Mouse (Mus musculus) megakaryocyte, embryonic 14.5 days (primary cell): ENCODE data around the gene Vps35l. TPM values are rescaled to one million over a fixed set of nuclear protein-coding genes. Genes with fewer than 3 reads are reported as not detected.

ENCODE experiments used
- H3K27me3 ChIP-seq: replicated peaks from 2 replicates; pipeline ENCODE3; 2012; ENCODE audit warnings: inconsistent platforms
- H3K36me3 ChIP-seq: replicated peaks from 2 replicates; pipeline ENCODE3; 2012; ENCODE audit warnings: low read length, inconsistent platforms, mixed read lengths
- H3K4me1 ChIP-seq: 2 replicates; pipeline ENCODE4 v1.6.1; 2012; ENCODE audit warnings: inconsistent platforms
- H3K4me3 ChIP-seq: replicated peaks from 2 replicates; pipeline ENCODE3; 2012; ENCODE audit warnings: moderate library complexity, mild to moderate bottlenecking, inconsistent platforms
- H3K9me3 ChIP-seq: 2 replicates; pipeline ENCODE4 v1.6.1; 2012; ENCODE audit warnings: inconsistent platforms
- FLI1 ChIP-seq: IDR thresholded peaks from 2 replicates; pipeline ENCODE4 v1.6.1; 2012; ENCODE audit warnings: low read length, inconsistent platforms, mixed read lengths
- GATA1 ChIP-seq: IDR thresholded peaks from 3 replicates; pipeline ENCODE4 v1.6.1; 2012; ENCODE audit warnings: mixed read lengths, low read length, inconsistent platforms, borderline replicate concordance
- polyA plus RNA-seq: library from polyadenylated mRNA; stranded (reverse); fragments of >175 nt; gene quantifications from 2 replicates; pipeline ENCODE4 v1.2.3, GENCODE M21; 2012; ENCODE audit warnings: low replicate concordance; ENCODE audit not compliant: insufficient read depth

Vps35l gene
- polyA plus RNA-seq, 1 experiment = 13.2 TPM

DNA sequence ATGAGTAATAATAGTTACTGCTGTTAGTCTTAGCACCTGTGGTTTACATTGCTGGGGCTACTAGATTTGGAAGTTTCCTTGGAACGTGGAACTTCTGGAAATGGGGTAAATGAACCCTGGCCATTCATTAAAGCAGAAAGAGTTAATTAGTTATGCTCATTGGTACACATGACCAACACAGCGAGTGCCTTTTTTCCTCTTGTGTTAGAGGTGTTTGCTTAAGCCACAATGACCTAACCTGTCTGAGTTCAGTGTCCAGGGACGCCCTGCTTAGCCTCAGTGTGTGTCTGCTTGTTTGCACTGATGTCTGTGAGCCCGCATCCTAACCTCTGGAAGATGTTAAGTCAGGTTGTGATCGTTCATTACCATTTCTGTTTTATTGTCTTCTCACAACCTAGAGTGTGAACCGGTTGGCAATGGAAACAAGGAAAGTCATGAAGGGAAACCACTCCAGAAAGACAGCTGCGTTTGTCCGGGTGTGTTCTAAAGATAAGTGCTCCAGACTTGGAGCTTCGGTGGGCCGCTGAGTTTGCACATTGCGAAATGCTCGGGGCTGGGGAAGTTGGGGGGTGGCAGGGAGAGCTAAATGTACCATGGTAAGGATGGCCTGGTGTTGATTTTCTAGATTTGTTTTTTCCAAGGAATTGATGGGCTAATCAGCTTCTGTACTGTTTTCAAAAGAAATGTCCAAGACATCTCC, 71.5 kb downstream of the Vps35l start:
- TF ChIP-seq GATA1 (no peak), FLI1 (no peak)
- Histone ChIP-seq H3K4me3 (peak overlapping the region; percentile 79), H3K27me3 (no peaks in the 10 kb centered on the region), H3K4me1 (peaks cover 65% of the 10 kb centered on the region), H3K9me3 (no peaks in the 10 kb centered on the region), H3K36me3 (peaks cover 79% of the 10 kb centered on the region)

DNA sequence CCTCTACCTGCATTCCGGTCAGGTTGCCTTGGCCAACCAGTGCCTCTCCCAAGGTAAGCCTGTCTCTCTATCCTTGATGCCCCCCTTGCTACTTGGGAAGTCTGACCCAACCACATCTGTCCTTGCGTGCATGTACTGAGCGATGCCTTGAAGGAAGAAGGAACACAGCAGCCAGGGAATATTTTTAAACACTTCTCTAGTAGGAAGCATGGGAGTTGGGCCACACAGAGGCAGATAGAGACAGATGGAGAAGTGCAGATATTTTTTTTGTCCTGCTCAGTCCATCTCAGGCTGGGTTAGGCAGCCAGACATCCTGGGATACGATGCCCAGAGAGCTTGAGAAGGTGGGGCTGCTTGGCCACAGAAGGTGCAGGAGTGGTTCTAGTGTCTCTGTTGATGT, 73.6 kb downstream of the Vps35l start:
- Histone ChIP-seq H3K36me3 (peaks cover 78% of the 10 kb centered on the region), H3K27me3 (no peaks in the 10 kb centered on the region), H3K9me3 (no peaks in the 10 kb centered on the region), H3K4me1 (peaks cover 65% of the 10 kb centered on the region), H3K4me3 (peak overlapping the region; percentile 17)
- no peak for TF ChIP-seq FLI1
- no peak for TF ChIP-seq GATA1

DNA sequence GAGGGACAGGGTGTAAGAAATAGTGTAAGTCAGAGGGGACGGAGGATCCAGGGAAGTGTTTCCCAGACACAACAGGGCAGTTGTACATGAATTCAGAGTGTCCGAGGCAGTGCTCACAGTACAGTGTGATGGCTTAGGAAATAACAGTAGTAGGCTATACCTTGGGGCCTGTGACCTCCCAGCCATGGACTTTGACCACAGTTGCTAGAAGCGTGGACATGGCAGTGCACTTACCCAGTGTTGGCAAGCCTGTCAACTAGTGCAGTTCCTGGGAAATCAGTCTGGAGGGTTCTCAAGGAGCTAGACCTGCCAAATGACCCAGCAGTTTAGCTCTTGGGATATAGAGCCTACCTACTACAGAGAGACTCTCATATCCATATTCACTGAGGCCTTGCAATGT, 76.2 kb downstream of the Vps35l start:
- Histone ChIP-seq H3K4me1 (peaks cover 44% of the 10 kb centered on the region), H3K4me3 (no peak overlapping the region), H3K36me3 (peaks cover 78% of the 10 kb centered on the region), H3K27me3 (no peaks in the 10 kb centered on the region), H3K9me3 (no peaks in the 10 kb centered on the region)
- no peak for TF ChIP-seq FLI1
- no peak for TF ChIP-seq GATA1

DNA sequence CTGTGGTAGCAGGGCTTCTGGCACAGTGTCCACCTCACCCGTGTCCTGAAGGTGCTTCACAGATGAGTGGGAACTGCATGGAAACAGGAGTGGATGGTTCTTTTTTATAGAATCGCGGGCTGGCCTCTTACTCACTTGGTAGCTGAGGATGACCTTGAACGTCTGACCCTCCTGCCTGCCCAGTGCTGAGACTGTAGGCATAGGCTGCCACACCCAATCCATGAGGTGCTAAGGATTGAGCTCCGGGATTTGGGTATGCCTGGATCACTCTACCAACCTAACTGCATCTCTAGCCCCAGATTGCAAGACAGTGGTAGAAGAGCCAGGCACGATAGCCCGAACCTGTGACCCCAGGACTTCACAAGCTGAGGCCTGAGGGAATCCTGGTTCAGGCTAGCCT, 77.7 kb downstream of the Vps35l start:
- no peak overlapping the region for H3K4me3 ChIP-seq
- H3K27me3 ChIP-seq = no peaks in the 10 kb centered on the region
- H3K9me3 ChIP-seq = no peaks in the 10 kb centered on the region
- TF ChIP-seq GATA1 = no peak
- TF ChIP-seq FLI1 = no peak
- H3K36me3 ChIP-seq = peaks cover 89% of the 10 kb centered on the region
- H3K4me1 ChIP-seq = peaks cover 41% of the 10 kb centered on the region

DNA sequence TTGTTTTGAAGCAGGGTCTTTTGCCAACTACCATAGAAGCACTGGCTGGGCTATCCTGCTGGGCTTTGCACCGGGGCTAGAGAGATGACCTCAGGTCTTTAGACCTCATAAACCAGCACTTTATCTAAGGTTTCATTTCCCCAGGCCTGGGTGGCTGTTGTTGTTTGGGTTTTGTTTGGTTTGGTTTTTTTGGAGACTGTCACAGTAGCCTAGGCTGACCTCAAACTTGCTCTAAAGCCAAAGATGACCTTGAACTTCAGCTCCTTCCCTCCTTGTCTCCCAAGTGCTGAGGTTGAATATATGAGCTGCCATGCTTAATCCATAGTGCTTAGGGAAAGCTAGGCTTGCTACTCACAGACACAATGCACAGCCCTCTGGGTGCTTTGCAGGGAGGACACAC, 79.6 kb downstream of the Vps35l start:
- peaks cover 91% of the 10 kb centered on the region for H3K36me3 ChIP-seq

DNA sequence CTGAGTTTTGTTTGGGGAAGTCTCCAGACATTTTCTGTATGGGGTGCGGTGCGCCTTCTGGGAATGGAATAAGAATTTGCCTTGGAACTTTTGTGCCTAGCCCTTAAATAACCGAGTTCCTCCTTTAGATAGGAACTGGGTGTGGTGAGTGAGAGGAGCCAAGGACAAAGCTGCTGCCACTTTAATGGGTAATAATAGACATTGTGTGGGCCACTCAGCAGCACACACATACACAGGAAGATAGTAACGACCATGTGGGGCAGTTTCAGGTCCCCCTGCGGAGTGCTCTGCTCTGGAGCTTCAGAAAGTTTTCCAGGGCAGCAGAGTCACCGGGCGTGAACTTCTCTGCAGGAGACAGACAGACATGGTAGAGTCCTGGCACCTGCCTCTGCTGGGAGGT, 81.3 kb downstream of the Vps35l start:
- H3K9me3 ChIP-seq = no peaks in the 10 kb centered on the region
- H3K27me3 ChIP-seq = no peaks in the 10 kb centered on the region
- TF ChIP-seq GATA1 (no peak), FLI1 (no peak)
- H3K36me3 ChIP-seq = peaks cover 91% of the 10 kb centered on the region
- H3K4me3 ChIP-seq = no peak overlapping the region
- peaks cover 40% of the 10 kb centered on the region for H3K4me1 ChIP-seq

More for the DNA sequence above, 79.6 kb downstream of the Vps35l start:
- H3K4me3 ChIP-seq = no peak overlapping the region
- H3K9me3 ChIP-seq = no peaks in the 10 kb centered on the region
- no peak for TF ChIP-seq GATA1
- TF ChIP-seq FLI1 = no peak
- no peaks in the 10 kb centered on the region for H3K27me3 ChIP-seq
- peaks cover 36% of the 10 kb centered on the region for H3K4me1 ChIP-seq

DNA sequence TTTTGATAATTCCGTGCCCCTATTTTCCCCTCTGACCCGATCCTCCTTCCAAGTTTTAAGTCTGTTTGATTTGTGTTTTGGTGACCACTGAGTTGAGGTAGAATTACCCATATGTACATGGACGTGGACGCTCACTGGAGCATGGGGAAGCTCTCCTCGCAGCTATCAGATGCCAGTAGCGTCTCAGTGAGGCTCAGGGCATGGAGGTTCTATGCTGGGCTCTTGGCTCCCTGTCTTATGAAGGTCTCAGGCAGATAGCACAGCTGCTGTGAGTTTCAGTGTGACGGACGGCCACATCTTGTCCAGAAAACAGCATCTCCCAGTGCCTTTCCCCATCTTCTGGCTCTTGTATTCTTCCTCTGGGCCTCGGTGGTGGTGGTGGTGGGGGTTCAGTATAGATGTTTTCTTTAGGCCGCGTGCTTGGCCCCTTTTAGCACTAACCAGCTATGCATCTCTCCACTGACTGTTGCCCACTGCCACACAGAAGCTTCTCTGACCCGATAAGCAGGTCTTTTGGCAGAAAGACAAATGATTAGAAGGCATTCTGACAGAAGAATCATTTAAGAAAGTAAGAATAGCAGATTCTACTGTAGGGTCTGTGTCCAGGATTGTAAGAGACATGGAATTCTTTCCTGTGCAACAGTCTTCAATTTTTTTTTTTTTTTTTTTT, 82.0 kb downstream of the Vps35l start:
- TF ChIP-seq GATA1 (no peak), FLI1 (no peak)
- Histone ChIP-seq H3K9me3 (no peaks in the 10 kb centered on the region), H3K36me3 (peaks cover 91% of the 10 kb centered on the region), H3K4me3 (no peak overlapping the region), H3K27me3 (no peaks in the 10 kb centered on the region), H3K4me1 (peaks cover 45% of the 10 kb centered on the region)

DNA sequence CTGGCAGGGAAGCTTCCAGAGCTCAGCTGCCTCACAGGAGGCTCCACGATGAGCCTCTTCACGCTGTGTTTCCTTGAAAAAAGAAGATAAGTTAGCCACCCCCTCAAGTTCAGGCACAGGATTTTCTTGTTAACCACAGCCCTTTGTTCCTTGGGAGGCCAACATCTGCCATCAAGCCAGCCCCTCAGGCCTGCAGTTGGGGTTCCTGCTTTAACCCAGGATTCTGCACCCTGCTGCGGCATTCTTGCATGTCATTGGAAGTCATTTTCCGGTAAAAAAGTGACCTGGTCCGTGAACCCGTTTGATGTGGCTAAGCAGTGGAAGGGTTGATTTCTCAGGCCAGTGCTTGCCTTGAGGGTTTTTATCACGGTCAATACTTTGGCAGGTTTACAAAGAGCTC, 84.4 kb downstream of the Vps35l start:
- H3K9me3 ChIP-seq = no peaks in the 10 kb centered on the region
- H3K4me3 ChIP-seq = no peak overlapping the region
- TF ChIP-seq GATA1 (no peak), FLI1 (no peak)
- peaks cover 66% of the 10 kb centered on the region for H3K4me1 ChIP-seq
- H3K27me3 ChIP-seq = no peaks in the 10 kb centered on the region
- H3K36me3 ChIP-seq = peaks cover 93% of the 10 kb centered on the region

DNA sequence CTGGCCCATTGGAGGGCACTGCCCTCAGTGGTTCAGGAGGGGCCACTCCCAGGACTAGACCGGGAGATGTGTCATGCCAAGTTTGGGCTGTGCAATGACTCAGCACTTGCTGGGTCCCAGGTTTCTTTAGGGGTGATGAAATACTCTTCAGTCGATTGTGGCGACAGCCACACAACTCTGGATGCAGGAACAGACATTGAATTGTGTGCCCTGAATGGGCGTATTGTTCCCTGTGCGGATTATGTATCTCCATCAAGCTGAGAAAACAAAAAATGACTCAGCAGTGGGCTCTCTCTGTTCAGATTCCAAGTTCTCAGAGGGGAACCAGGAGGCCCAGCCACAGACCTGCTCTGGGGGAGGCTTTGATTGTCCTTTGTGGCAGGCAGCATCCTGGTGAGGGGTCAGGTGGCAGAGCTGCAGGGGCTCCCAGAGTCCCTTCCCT, 88.0 kb downstream of the Vps35l start:
- Histone ChIP-seq H3K27me3 (no peaks in the 10 kb centered on the region), H3K4me1 (peaks cover 59% of the 10 kb centered on the region), H3K4me3 (no peak overlapping the region), H3K9me3 (no peaks in the 10 kb centered on the region), H3K36me3 (peaks cover 98% of the 10 kb centered on the region)
- TF ChIP-seq GATA1 (no peak), FLI1 (no peak)

DNA sequence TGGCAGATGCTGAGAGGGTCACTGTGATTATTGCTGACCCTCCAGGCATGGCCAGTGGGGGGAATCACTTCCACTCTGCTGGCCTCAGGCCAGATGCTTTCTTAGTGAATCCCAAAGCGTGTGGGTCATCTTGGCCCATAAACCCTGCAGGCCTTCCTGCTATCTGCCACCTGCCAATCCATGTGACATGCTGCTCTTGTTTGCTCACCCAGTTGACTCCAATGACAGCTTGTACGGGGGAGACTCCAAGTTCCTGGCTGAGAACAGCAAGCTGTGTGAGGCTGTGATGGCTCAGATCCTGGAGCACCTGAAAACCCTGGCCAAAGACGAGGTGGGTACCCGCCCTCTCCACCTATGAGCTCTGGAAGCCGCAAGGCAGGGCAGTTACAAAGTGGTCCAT, 97.9 kb downstream of the Vps35l start:
- TF ChIP-seq GATA1 (no peak), FLI1 (no peak)
- Histone ChIP-seq H3K36me3 (peaks cover 100% of the 10 kb centered on the region), H3K4me3 (no peak overlapping the region), H3K27me3 (no peaks in the 10 kb centered on the region), H3K4me1 (peaks cover 15% of the 10 kb centered on the region), H3K9me3 (peaks cover 3% of the 10 kb centered on the region; the same call in 1 of the 2 replicates)
